Mouse (Mus musculus) spleen, adult 2 months (tissue): ENCODE measurements at regions not wholly inside any gene's neighbourhood (a gene's known extent, or its start where the extent isn't known, plus 50 kb on each side); places are given as distances from the start of the nearest gene placed in this dataset.

Experiments
- CTCF ChIP-seq: fragments of 200-500 bp; IDR thresholded peaks from 2 replicates; pipeline ENCODE4 v1.5.1; 2011; ENCODE audit warnings: mild to moderate bottlenecking, inconsistent platforms; ENCODE audit not compliant: insufficient read depth, insufficient read length, insufficient replicate concordance; ENCODE audit errors: extremely low read depth
- POLR2A ChIP-seq: fragments of 200-500 bp; IDR thresholded peaks from 2 replicates; pipeline ENCODE4 v1.6.1; 2011; ENCODE audit warnings: low read depth, low read length, inconsistent platforms

- TF ChIP-seq CTCF (no peak), POLR2A (no peak)
These were observed 339.9 kb upstream of the Gm10131 start for GRCm38 (mm10) chr8:34451211-34452000.
